Mouse (Mus musculus): Measurements from ENCODE around the gene Cdc42ep5. TPM values are rescaled to one million over a fixed set of nuclear protein-coding genes. Genes with fewer than 3 reads are reported as not detected.

Gene Cdc42ep5
- total RNA-seq, 1 experiment = 17.2 TPM

DNA sequence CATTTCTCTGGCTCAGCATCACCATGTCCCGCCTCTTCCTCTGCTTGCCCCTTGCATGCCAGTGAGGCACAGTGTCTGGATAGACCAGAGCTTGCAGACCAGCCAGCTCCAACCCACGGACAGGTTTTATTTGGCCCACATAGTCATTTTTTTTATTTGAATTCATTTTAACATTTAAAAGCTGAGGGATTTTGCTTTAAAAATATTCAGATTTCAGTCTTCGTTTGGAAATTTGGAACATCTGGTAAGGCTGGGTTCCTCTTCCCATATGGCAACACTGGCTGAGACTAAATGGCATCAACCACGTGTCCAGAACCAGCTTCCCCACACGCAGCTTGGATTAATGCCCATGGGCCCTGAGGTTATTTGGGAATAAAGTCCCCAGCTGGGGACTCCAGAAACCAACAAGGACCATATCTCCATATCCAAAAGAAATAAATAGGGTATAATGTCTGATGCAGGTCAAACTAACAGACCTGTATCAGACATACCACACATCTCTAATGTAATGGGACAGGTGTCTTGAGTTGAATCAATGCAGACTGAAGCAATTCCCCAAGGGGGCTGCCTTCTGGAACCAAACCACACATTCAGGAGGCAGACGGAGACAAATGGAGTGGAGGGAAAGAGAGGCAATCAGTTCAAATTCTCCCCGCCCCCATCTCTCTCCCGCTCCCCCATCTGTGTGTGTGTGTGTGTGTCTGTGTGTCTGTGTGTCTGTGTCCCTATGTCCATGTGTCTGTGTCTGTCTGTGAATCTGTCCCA, 47.4 kb downstream of the Cdc42ep5 start:
- Histone ChIP-seq H3K4me3 (ENCODE audit: insufficient read depth in 1 of 2, low read depth in 1 of 2, low read length in 2 of 2, poor library complexity in 1 of 2, severe bottlenecking in 1 of 2) (no peak overlapping the region), H3K9ac (ENCODE audit: insufficient read depth, low read depth, low read length, poor library complexity, severe bottlenecking) (no peak overlapping the region), H3K36me3 (ENCODE audit: control insufficient read depth, insufficient read depth, low read length, poor library complexity, severe bottlenecking) (no peaks in the 10 kb centered on the region), H3K9me3 (ENCODE audit: control insufficient read depth, insufficient read depth, low read depth, low read length) (no peaks in the 10 kb centered on the region), H3K4me1 (ENCODE audit: control insufficient read depth in 2 of 2, insufficient read depth in 2 of 2, low read length in 2 of 2, poor library complexity in 1 of 2) (peaks cover 0 to 15% of the 10 kb centered on the region in 2 experiments; a peak in 1 of 4 replicates), H3K27ac (ENCODE audit: insufficient read depth, low read depth, low read length, poor library complexity, severe bottlenecking) (no peak overlapping the region)
- DNase-seq (ENCODE audit: low read depth, low spot score) = no peak
- in situ Hi-C loops (cut with MboI; ENCODE audit: low sequenced_read_pairs in 2 of 2, unreplicated experiment in 2 of 2) = no loop called here
- TF ChIP-seq HCFC1 (IDR thresholded peaks at IDR 0.05; ENCODE audit: borderline replicate concordance, insufficient read depth, low read length) (no peak), MAFK (IDR thresholded peaks at IDR 0.05; ENCODE audit: insufficient read depth, low read depth, low read length) (no peak), ZNF384 (IDR thresholded peaks at IDR 0.05; ENCODE audit: low read depth, low read length) (no peak), ZC3H11A (IDR thresholded peaks at IDR 0.05; ENCODE audit: borderline replicate concordance, low read depth, low read length) (no peak), CHD2 (IDR thresholded peaks at IDR 0.05; ENCODE audit: low read depth, low read length) (no peak)

GRCm38 (mm10) chr7:4111766-4112165, 52.9 kb downstream of the Cdc42ep5 start:
- H3K4me3 ChIP-seq (ENCODE audit: insufficient read depth in 1 of 2, low read depth in 1 of 2, low read length in 2 of 2, poor library complexity in 1 of 2, severe bottlenecking in 1 of 2) = no peak overlapping the region
- H3K4me1 ChIP-seq (ENCODE audit: control insufficient read depth in 2 of 2, insufficient read depth in 2 of 2, low read length in 2 of 2, poor library complexity in 1 of 2) = no peaks in the 10 kb centered on the region
- in situ Hi-C loops (cut with MboI; ENCODE audit: low sequenced_read_pairs in 2 of 2, unreplicated experiment in 2 of 2) = no loop called here
- H3K36me3 ChIP-seq (ENCODE audit: control insufficient read depth, insufficient read depth, low read length, poor library complexity, severe bottlenecking) = no peaks in the 10 kb centered on the region
- no peak overlapping the region for H3K9ac ChIP-seq (ENCODE audit: insufficient read depth, low read depth, low read length, poor library complexity, severe bottlenecking)
- TF ChIP-seq ZC3H11A (IDR thresholded peaks at IDR 0.05; ENCODE audit: borderline replicate concordance, low read depth, low read length) = no peak
- TF ChIP-seq HCFC1 (IDR thresholded peaks at IDR 0.05; ENCODE audit: borderline replicate concordance, insufficient read depth, low read length) = no peak
- TF ChIP-seq CHD2 (IDR thresholded peaks at IDR 0.05; ENCODE audit: low read depth, low read length) = no peak
- no peak for TF ChIP-seq MAFK (IDR thresholded peaks at IDR 0.05; ENCODE audit: insufficient read depth, low read depth, low read length)
- TF ChIP-seq ZNF384 (IDR thresholded peaks at IDR 0.05; ENCODE audit: low read depth, low read length) = no peak
- no peak for DNase-seq (ENCODE audit: low read depth, low spot score)
- no peaks in the 10 kb centered on the region for H3K9me3 ChIP-seq (ENCODE audit: control insufficient read depth, insufficient read depth, low read depth, low read length)
- H3K27ac ChIP-seq (ENCODE audit: insufficient read depth, low read depth, low read length, poor library complexity, severe bottlenecking) = no peak overlapping the region

- Histone ChIP-seq H3K36me3 (ENCODE audit: control insufficient read depth, insufficient read depth, low read length, poor library complexity, severe bottlenecking) (no peaks in the 10 kb centered on the region), H3K27ac (ENCODE audit: insufficient read depth, low read depth, low read length, poor library complexity, severe bottlenecking) (no peak overlapping the region), H3K4me3 (ENCODE audit: insufficient read depth in 1 of 2, low read depth in 1 of 2, low read length in 2 of 2, poor library complexity in 1 of 2, severe bottlenecking in 1 of 2) (no peak overlapping the region), H3K4me1 (ENCODE audit: control insufficient read depth in 2 of 2, insufficient read depth in 2 of 2, low read length in 2 of 2, poor library complexity in 1 of 2) (peaks cover 0 to 2% of the 10 kb centered on the region in 2 experiments; a peak in 1 of 4 replicates), H3K9ac (ENCODE audit: insufficient read depth, low read depth, low read length, poor library complexity, severe bottlenecking) (no peak overlapping the region), H3K9me3 (ENCODE audit: control insufficient read depth, insufficient read depth, low read depth, low read length) (no peaks in the 10 kb centered on the region)
- in situ Hi-C loops (cut with MboI; ENCODE audit: low sequenced_read_pairs in 2 of 2, unreplicated experiment in 2 of 2) = no loop called here
- TF ChIP-seq MAFK (IDR thresholded peaks at IDR 0.05; ENCODE audit: insufficient read depth, low read depth, low read length) = no peak
- peak; percentile 98 for TF ChIP-seq ZNF384 (IDR thresholded peaks at IDR 0.05; ENCODE audit: low read depth, low read length)
- no peak for TF ChIP-seq CHD2 (IDR thresholded peaks at IDR 0.05; ENCODE audit: low read depth, low read length)
- no peak for TF ChIP-seq ZC3H11A (IDR thresholded peaks at IDR 0.05; ENCODE audit: borderline replicate concordance, low read depth, low read length)
- no peak for TF ChIP-seq HCFC1 (IDR thresholded peaks at IDR 0.05; ENCODE audit: borderline replicate concordance, insufficient read depth, low read length)
- peak; percentile 54 for DNase-seq (ENCODE audit: low read depth, low spot score)
Measured at GRCm38 (mm10) chr7:4103411-4103810, 61.2 kb downstream of the Cdc42ep5 start.

Other genes starting within 250 kb of the Cdc42ep5 start
- gene Lilra6, start 249.4 kb downstream of the Cdc42ep5 start, total RNA-seq (2012; rRNA removed) = not detected in 2 replicates
- gene Lair1, start 101.7 kb downstream of the Cdc42ep5 start, total RNA-seq (2012; rRNA removed) = 0.18 and 0.26 TPM in 2 replicates
- 11.9 and 21.0 TPM in 2 replicates for gene Ttyh1, start 45.5 kb downstream of the Cdc42ep5 start, total RNA-seq (2012; rRNA removed)
- 77.2 and 115 TPM in 2 replicates for gene Leng8, start 27.8 kb downstream of the Cdc42ep5 start, total RNA-seq (2012; rRNA removed)
- 0.79 and 1.0 TPM in 2 replicates for gene Leng9, start 14.5 kb downstream of the Cdc42ep5 start, total RNA-seq (2012; rRNA removed)
- not detected in 2 replicates for gene Lilra5, start 72.9 kb upstream of the Cdc42ep5 start, total RNA-seq (2012; rRNA removed)
- not detected in 2 replicates for gene Ncr1, start 172.9 kb upstream of the Cdc42ep5 start, total RNA-seq (2012; rRNA removed)
- gene Gp6, start 232.9 kb upstream of the Cdc42ep5 start, total RNA-seq (2012; rRNA removed) = not detected in 2 replicates

Data from ES-E14 (cell line).